In the genomic region with DNA sequence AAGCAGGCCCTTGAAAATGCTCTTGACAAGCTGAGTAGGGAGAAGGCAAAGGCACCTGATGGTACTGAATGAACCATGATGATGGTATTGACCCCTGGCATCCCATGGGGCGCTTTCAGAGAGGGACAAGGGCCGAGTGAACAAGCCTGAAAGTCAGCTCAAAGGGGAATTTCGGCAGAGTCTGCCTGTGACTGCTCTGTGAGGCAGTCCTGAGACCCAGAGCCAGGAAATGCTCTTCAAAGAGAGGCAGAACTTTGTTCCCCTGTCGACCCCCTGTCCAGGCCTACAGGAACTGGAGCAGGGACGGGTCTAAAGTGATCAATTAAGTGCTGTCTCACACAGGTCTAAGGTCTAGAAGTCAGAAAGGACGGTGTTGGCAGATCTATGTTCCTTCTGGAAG, we compare ENCODE assay signal across 8 mouse cellular contexts. TPM values are rescaled to one million over a fixed set of nuclear protein-coding genes. Genes with fewer than 3 reads are reported as not detected.
A peak's percentile ranks its signal among the peaks of the same experiment; 100 is the strongest.
DNase-seq lines count a peak whose midpoint lies in the region; ATAC-seq and TF ChIP-seq lines count a peak whose summit lies in the region.

No protein-coding gene starts in this region.

- no peak overlapping the region for H3K4me2 ChIP-seq in limb, embryonic 14.5 days (replicated peaks; ENCODE audit: low read depth, low read length, severe bottlenecking)

- TF ChIP-seq CTCF in cerebellum, adult 2 months (IDR thresholded peaks at IDR 0.05; ENCODE audit: borderline replicate concordance, insufficient read depth, low read depth, low read length) = no peak

- H3K9ac ChIP-seq in limb, embryonic 14.5 days (ENCODE audit: low read depth, low read length, severe bottlenecking) = no peak overlapping the region

- no peak for TF ChIP-seq POLR2A in limb, embryonic 14.5 days (IDR thresholded peaks at IDR 0.05; ENCODE audit: borderline replicate concordance, extremely low read depth, insufficient read depth, insufficient read length)
- no peak for TF ChIP-seq POLR2A in cerebellum, adult 2 months (IDR thresholded peaks at IDR 0.05; ENCODE audit: borderline replicate concordance, insufficient read depth, low read length)

- H3K4me3 ChIP-seq in limb, embryonic 14.5 days (replicated peaks; ENCODE audit: low read length) = no peak overlapping the region
- no peak overlapping the region for H3K4me3 ChIP-seq in cerebellum, adult 2 months (replicated peaks; ENCODE audit: insufficient read depth, low read depth, low read length)

- no peaks in the 10 kb centered on the region for H3K27me3 ChIP-seq in limb, embryonic 14.5 days (ENCODE audit: control insufficient read depth, insufficient read depth, low read length)
- no peaks in the 10 kb centered on the region; the same call in 1 of the 2 replicates for H3K27me3 ChIP-seq in cerebellum, adult 2 months (ENCODE audit: control insufficient read depth, insufficient read depth, low read length)

- intact Hi-C loops in heart, postnatal 36 days (cut with DNase I) = no loop called here

- WGBS in limb, embryonic 14.5 days = 24% methylated on average over 6 of the region's 6 CpGs
- WGBS in cerebellum, adult 2 months = 51% methylated on average over 6 of the region's 6 CpGs

- H3K36me3 ChIP-seq in limb, embryonic 14.5 days (ENCODE audit: control insufficient read depth, insufficient read depth, low read length) = no peaks in the 10 kb centered on the region

- no peak for ATAC-seq in limb, embryonic 14.5 days (ENCODE audit: low FRiP score, low read depth)
- no peak for ATAC-seq in cerebellum, adult (ENCODE audit: insufficient number of reproducible peaks, low FRiP score, low TSS enrichment)

- peak overlapping the region; percentile 44; the same call in 1 of the 2 replicates for H3K27ac ChIP-seq in limb, embryonic 14.5 days (replicated peaks; ENCODE audit: low read depth, low read length)
- no peak overlapping the region for H3K27ac ChIP-seq in cerebellum, adult 2 months (ENCODE audit: insufficient read depth, low read length)

- H3K9me3 ChIP-seq in limb, embryonic 14.5 days (ENCODE audit: control insufficient read depth, low read length) = no peaks in the 10 kb centered on the region

- DNase-seq in adrenal gland, adult 8-10 months = peak; percentile 28
- DNase-seq in adrenal gland, postnatal 4 days (ENCODE audit: low spot score in 2 of 2) = no peak
- peak; percentile 62 for DNase-seq in adrenal gland, postnatal 14 days
- DNase-seq in heart, postnatal 36 days = peak; percentile 42 to 61
- DNase-seq in limb, embryonic 14.5 days (ENCODE audit: low spot score) = no peak
- DNase-seq in cerebellum, adult 2 months = no peak
- no peak for DNase-seq in spleen, postnatal 10 days (ENCODE audit: low spot score in 2 of 2)

- peaks cover 21% of the 10 kb centered on the region for H3K4me1 ChIP-seq in limb, embryonic 14.5 days (ENCODE audit: control insufficient read depth, insufficient read depth, low read length)
- H3K4me1 ChIP-seq in cerebellum, adult 2 months (ENCODE audit: control insufficient read depth, insufficient read depth, low read length) = no peaks in the 10 kb centered on the region

RNA-seq across cellular contexts. Expression of a gene that starts 10.3 kb away (rescaled TPM):
- 10 to 100 TPM; 13.6 to 30.8 (median 17.8) TPM for total RNA-seq in adrenal gland, adult 8-10 months (2022)
- total RNA-seq in adrenal gland, postnatal 4 days (2021) = 10 to 100 TPM; 12.1 to 20.3 TPM
- total RNA-seq in adrenal gland, postnatal 14 days (2021) = 21.9 and 35.0 TPM in 2 replicates
- 10 to 100 TPM; 40.2 to 43.7 TPM for total RNA-seq in heart, postnatal 36 days (2021)
- 14.4 and 15.2 TPM in 2 replicates for polyA plus RNA-seq in limb, embryonic 14.5 days (2012; rRNA removed)
- polyA plus RNA-seq in limb, embryonic 14.5 days (2014; fragmentation: Nextera tagmentation; extraction: Ambion mirVana) = 12.8 and 15.2 TPM in 2 replicates
- 23.9 and 25.3 TPM in 2 replicates for polyA plus RNA-seq in cerebellum, adult 2 months (2012; rRNA removed)

Comparison
In these comparisons a context has a peak if more than half of its experiments do, and no peak if none do; other contexts are left out.
1. DNase-seq: peak in adrenal gland, adult 8-10 months (single experiment), adrenal gland, postnatal 14 days (single experiment) and heart, postnatal 36 days (2 of 2); none in adrenal gland, postnatal 4 days (0 of 2), limb, embryonic 14.5 days (single experiment), cerebellum, adult 2 months (0 of 2) and spleen, postnatal 10 days (0 of 2).